Mouse (Mus musculus) fibroblast of lung, adult 2 months (primary cell): ENCODE results near the gene Pnpla3.

Source experiments
- DNase-seq: peaks from one replicate; pipeline ENCODE4 v3.0.0-alpha.2; 2011; ENCODE audit warnings: low read depth

Gene Pnpla3

GRCm38 (mm10) chr15:84217969-84218782 is 50.5 kb downstream of the Pnpla3 start:
- DNase-seq = no peak

DNA sequence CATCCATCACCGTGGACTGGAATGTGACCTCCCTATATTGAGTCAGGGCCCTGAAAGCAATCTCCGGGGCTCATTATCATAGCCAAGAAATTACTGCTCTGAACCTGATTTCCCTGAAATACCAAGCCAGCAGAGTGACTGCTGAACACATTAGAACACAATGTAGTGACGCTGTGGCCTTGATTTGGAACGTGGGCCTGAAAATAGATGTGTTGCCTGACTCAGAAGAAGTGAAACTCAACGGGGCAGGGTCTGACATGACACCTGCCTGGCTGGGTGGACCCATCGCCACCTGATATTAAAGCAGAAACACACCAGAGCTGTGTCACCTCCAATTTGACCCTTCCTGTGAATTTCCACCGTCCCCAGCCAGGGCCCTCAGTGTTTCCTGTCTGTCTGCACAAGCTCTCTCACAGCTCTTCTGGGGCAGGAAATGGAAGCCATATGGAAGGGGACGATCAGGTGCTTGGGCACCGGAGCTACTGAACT is 51.2 kb downstream of the Pnpla3 start:
- DNase-seq = no peak

GRCm38 (mm10) chr15:84221539-84221938 is 53.9 kb downstream of the Pnpla3 start:
- DNase-seq = no peak

DNA sequence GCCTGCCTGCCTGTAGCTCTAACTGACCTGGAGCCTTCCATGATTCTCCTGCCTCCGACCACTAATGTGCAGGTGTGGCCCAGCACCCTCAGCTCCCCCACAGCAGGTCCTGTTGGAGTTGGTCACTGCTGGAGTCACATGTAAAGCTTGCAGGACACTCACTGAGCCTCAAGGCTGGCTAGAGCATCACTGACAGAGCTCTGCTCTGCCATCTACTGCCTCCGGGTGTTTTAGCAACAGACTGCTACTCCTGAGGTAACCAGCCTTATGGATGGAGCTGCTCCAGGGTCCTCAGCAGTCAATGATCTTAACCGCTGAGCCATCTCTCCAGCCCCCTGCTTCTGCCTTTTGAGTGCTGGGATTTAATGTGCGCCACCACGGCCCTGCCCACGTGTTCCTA is 55.8 kb downstream of the Pnpla3 start:
- DNase-seq = no peak

DNA sequence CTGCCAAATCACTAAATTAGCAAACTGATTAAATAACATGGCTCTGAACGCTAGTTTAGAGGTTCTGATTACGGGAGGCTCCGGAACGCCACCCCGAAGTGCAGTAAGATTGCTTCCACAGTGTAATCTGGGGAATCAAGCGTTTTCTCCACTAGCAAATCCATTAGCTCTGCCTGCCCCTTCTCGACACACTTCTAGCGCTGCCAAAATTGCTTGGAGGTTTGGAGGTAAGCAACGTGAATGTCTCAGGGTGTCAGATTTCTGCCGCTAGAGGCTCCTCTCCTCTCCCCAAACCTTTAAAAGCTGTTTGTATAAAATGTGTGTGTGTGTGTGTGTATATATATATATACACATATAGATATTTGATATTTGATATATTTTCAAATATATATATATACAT is 57.1 kb downstream of the Pnpla3 start:
- no peak for DNase-seq

- no peak for DNase-seq
Measured at GRCm38 (mm10) chr15:84226918-84227317, 59.3 kb downstream of the Pnpla3 start.

DNA sequence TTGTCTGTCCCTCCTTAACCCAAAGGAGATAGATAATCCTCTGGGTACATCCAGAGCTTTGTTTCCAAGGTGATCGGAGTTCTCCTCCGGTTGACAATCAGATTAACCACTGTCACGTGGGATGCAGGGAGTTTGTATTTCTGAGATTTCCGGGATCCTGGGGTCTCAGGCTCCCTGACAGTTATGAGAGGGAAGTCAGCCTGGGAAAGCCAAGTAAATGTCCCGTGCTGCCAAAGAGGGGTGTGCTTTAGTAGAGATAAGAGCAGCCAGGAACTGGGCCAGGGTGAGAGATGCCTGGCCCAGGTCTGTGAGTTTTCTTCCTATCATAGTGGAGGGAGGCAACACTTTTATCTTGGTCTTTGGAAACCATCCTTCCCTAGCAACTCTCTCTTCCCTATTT is 63.0 kb downstream of the Pnpla3 start:
- DNase-seq = no peak

DNA sequence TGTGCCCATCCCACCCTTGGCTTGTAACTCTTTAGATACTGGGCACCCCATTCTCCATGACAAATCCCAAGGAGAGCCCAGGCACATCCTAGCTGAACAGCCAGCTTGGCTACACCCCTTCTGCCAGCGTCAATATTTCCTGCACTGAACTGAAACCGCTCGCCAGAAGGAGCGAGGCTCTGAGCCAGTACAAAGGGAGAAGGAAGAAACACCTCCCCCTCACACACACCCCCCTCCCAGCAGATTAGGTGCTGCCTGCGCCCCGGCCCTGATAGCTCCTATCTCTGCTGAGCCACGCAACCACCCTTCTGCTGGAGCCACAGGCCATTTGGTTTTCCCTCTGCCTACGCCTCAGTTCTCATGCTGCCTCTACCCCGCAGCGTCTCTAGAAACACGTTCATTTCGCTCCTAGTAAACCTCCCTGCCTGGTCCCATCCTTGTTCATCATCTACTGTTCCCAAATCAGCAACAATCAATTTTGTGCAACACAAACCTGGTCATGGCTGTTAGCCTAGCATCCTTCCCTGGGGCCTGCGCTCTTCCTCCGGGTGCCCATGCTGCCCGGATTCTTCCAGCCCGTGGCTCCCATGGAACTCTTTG is 63.6 kb downstream of the Pnpla3 start:
- DNase-seq = no peak

- no peak for DNase-seq
Measured at GRCm38 (mm10) chr15:84231721-84232561, 64.3 kb downstream of the Pnpla3 start, which contains the start of gene Parvb. TSS of gene Parvb (plus strand) at chr15:84232043.

DNA sequence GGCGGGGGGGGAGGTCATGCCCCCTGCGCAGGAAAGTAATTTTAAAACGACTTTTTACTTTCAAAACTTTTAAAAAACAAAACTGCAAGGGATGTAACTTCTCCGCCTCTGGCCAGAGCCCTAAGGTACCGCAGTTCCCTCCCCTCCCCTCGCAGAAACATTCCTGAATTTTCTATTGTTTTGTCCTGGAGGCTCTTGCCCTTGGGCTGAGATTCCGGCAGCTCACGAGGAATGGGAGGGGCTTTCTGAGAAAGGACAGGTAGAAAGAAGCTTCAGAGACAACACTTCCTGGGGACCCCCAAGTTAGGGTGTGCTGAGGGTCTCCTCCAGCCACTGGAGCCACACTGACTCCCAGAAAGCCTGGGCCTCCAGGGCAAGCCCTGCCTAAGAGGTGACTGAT is 65.0 kb downstream of the Pnpla3 start:
- no peak for DNase-seq

DNA sequence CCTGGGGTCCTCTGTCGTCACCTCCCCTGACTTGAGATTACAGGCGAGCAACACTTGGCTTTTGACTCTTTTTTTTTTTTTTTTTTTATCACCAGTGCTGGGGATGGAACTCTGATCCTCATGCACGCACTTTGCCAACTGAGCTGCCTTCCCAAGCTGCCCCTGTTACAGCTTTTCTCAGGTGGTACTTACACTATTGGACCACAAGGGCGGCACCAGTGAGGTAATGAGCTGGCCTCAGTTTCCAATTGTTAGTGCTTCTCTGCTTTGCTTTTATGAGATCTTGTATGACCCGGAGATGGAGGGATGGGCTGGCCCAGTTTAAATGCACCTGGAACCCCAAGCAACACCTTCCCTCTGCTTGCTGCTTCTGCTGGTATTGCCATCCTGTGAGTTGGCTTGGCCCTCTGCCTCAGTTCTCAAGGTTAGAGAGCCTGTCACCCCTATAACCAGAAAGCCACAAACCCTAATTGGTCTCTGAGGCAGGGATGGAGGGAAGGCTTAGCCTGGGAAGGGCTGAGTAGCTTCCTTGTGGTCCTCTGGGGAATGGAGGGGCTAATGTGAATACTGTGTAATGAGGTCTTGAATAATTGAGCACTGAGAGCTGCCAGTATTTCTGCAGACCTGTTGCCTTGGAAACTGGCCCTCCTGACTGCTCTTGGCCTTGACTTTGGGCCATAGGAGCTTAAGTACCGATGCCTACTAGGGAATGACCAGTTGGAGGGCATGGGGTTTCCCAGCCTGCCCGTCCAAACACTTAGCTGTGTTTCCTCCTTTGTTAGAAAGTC is 67.4 kb downstream of the Pnpla3 start:
- DNase-seq = no peak

GRCm38 (mm10) chr15:84235646-84236045 is 68.0 kb downstream of the Pnpla3 start:
- DNase-seq = peak; percentile 38
